Mouse (Mus musculus) small intestine, adult 2 months (tissue): ENCODE measurements around the gene Cfap298.

Experiments used
- CTCF ChIP-seq: fragments of 200-500 bp; IDR thresholded peaks from 2 replicates; pipeline ENCODE4 v1.5.1; 2012; ENCODE audit warnings: low read depth, mild to moderate bottlenecking, control low read depth, inconsistent platforms, low read length, moderate library complexity, mixed read lengths; ENCODE audit not compliant: insufficient replicate concordance, insufficient read length; ENCODE audit errors: extremely low read depth
- POLR2A ChIP-seq: fragments of 200-500 bp; IDR thresholded peaks from 2 replicates; pipeline ENCODE4 v1.6.1; 2012; ENCODE audit warnings: low read depth, mild to moderate bottlenecking, control low read depth, inconsistent platforms, low read length, moderate library complexity

- TF ChIP-seq CTCF (no peak), POLR2A (no peak)
These were observed 42.8 kb downstream of the Cfap298 start for GRCm38 (mm10) chr16:90892081-90892480.
